Mouse (Mus musculus) midbrain, embryonic 11.5 days (tissue): ENCODE data around the gene Mfsd12. TPM values are rescaled to one million over a fixed set of nuclear protein-coding genes. Genes with fewer than 3 reads are reported as not detected.

Source experiments
- ATAC-seq: fragments of 200-750 bp; cut with Nextera tagmentation; 2 replicates; pipeline ENCODE4 v1.8.0; 2017; ENCODE audit warnings: moderate TSS enrichment, moderate library complexity; ENCODE audit not compliant: low FRiP score
- DNase-seq: peaks from one replicate; pipeline ENCODE4 v3.0.0; 2015; ENCODE audit warnings: low spot score; ENCODE audit errors: missing footprints
- H3K27ac ChIP-seq: fragments of 300-500 bp; sonication (generic); 2 replicates; pipeline ENCODE4 v1.5.1; 2014; ENCODE audit warnings: low read depth, low read length
- H3K27me3 ChIP-seq: fragments of 300-500 bp; sonication (generic); 2 replicates; pipeline ENCODE4 v1.6.1; 2014; ENCODE audit warnings: mild to moderate bottlenecking, low read length, moderate library complexity, mixed read lengths; ENCODE audit not compliant: control insufficient read depth, insufficient read depth
- H3K36me3 ChIP-seq: fragments of 300-500 bp; sonication (generic); 2 replicates; pipeline ENCODE4 v1.6.1; 2014; ENCODE audit warnings: mild to moderate bottlenecking, low read length, moderate library complexity, mixed read lengths; ENCODE audit not compliant: control insufficient read depth, insufficient read depth
- H3K4me1 ChIP-seq: fragments of 300-500 bp; sonication (generic); 2 replicates; pipeline ENCODE4 v1.6.1; 2014; ENCODE audit warnings: low read length; ENCODE audit not compliant: control insufficient read depth, insufficient read depth
- H3K4me2 ChIP-seq: fragments of 300-500 bp; sonication (generic); 2 replicates; pipeline ENCODE4 v1.6.1; 2014; ENCODE audit warnings: mild to moderate bottlenecking, moderate library complexity
- H3K4me3 ChIP-seq: fragments of 300-500 bp; sonication (generic); 2 replicates; pipeline ENCODE4 v1.5.1; 2014; ENCODE audit warnings: low read depth, low read length
- H3K9ac ChIP-seq: fragments of 300-500 bp; sonication (generic); 2 replicates; pipeline ENCODE4 v1.6.1; 2014; ENCODE audit warnings: low read length
- H3K9me3 ChIP-seq: fragments of 300-500 bp; sonication (generic); 2 replicates; pipeline ENCODE4 v1.6.1; 2016; ENCODE audit warnings: low read length; ENCODE audit not compliant: control insufficient read depth
- WGBS: fragments of 180-500 bp; shearing (Covaris S2); extraction: QIAGEN DNeasy Blood & Tissue Kit; methylation state at CpG from one replicate; pipeline ENCODE4 v1.1.7; 2014; 5-methylcytosine and 5-hydroxymethylcytosine counted together
- polyA plus RNA-seq: library from polyadenylated mRNA; unstranded; fragments of >200 nt; fragmentation: Nextera tagmentation; extraction: Ambion mirVana; gene quantifications from 2 replicates; pipeline ENCODE4 v1.2.1, GENCODE M21; 2014

Gene Mfsd12
- polyA plus RNA-seq, 1 experiment from 2014 or later = 4.4 TPM

GRCm38 (mm10) chr10:81389801-81390677, 32.7 kb downstream of the Mfsd12 start:
- no peaks in the 10 kb centered on the region for H3K27me3 ChIP-seq
- no peak overlapping the region for H3K4me2 ChIP-seq
- H3K9me3 ChIP-seq = no peaks in the 10 kb centered on the region
- 56% methylated on average over 23 of the region's 23 CpGs for WGBS
- H3K27ac ChIP-seq = no peak overlapping the region
- no peak overlapping the region for H3K4me3 ChIP-seq
- peaks cover 16% of the 10 kb centered on the region for H3K36me3 ChIP-seq
- H3K4me1 ChIP-seq = peaks cover 17% of the 10 kb centered on the region
- peak overlapping the region; percentile 28; the same call in 1 of the 2 replicates for H3K9ac ChIP-seq
- peak; percentile 60 for ATAC-seq
- DNase-seq = peak; percentile 97

- H3K9me3 ChIP-seq = no peaks in the 10 kb centered on the region
- H3K4me3 ChIP-seq = no peak overlapping the region
- no peak overlapping the region for H3K4me2 ChIP-seq
- H3K27me3 ChIP-seq = no peaks in the 10 kb centered on the region
- ATAC-seq = no peak
- no peak for DNase-seq
- WGBS = 88% methylated on average over 13 of the region's 13 CpGs
- H3K27ac ChIP-seq = no peak overlapping the region
- peaks cover 11% of the 10 kb centered on the region for H3K4me1 ChIP-seq
- no peak overlapping the region for H3K9ac ChIP-seq
- H3K36me3 ChIP-seq = peaks cover 16% of the 10 kb centered on the region
Measured at GRCm38 (mm10) chr10:81390678-81390965, 33.3 kb downstream of the Mfsd12 start.

GRCm38 (mm10) chr10:81392270-81392669, 35.0 kb downstream of the Mfsd12 start:
- ATAC-seq = no peak
- no peak overlapping the region for H3K27ac ChIP-seq
- H3K4me2 ChIP-seq = no peak overlapping the region
- no peaks in the 10 kb centered on the region for H3K9me3 ChIP-seq
- no peak for DNase-seq
- WGBS = 85% methylated on average over 6 of the region's 6 CpGs
- peaks cover 9% of the 10 kb centered on the region for H3K36me3 ChIP-seq
- H3K9ac ChIP-seq = no peak overlapping the region
- no peaks in the 10 kb centered on the region for H3K27me3 ChIP-seq
- no peak overlapping the region for H3K4me3 ChIP-seq
- H3K4me1 ChIP-seq = peaks cover 16% of the 10 kb centered on the region

GRCm38 (mm10) chr10:81392781-81393185, 35.5 kb downstream of the Mfsd12 start, which contains the start of gene Smim24:
Gene Smim24, plus strand, starts transcription at chr10:81393051.
- 67% methylated on average over 14 of the region's 14 CpGs for WGBS
- H3K27ac ChIP-seq = no peak within 1 kb of the TSS
- DNase-seq (no peak), ATAC-seq (no peak)
- H3K9ac ChIP-seq = peak within 1 kb of the TSS; percentile 43
- H3K27me3 ChIP-seq = no peaks in the 10 kb centered on the region
- no peaks in the 10 kb centered on the region for H3K9me3 ChIP-seq
- peak within 1 kb of the TSS; percentile 32 for H3K4me2 ChIP-seq
- peaks cover 4% of the 10 kb centered on the region for H3K36me3 ChIP-seq
- no peak within 1 kb of the TSS for H3K4me3 ChIP-seq
- H3K4me1 ChIP-seq = peaks cover 16% of the 10 kb centered on the region

GRCm38 (mm10) chr10:81393456-81394063, 36.3 kb downstream of the Mfsd12 start:
- H3K36me3 ChIP-seq = no peaks in the 10 kb centered on the region
- 6% methylated on average over 19 of the region's 19 CpGs for WGBS
- H3K27ac ChIP-seq = no peak overlapping the region
- H3K9me3 ChIP-seq = no peaks in the 10 kb centered on the region
- peak overlapping the region; percentile 43 for H3K9ac ChIP-seq
- no peak overlapping the region for H3K4me3 ChIP-seq
- peaks cover 16% of the 10 kb centered on the region for H3K4me1 ChIP-seq
- DNase-seq (no peak), ATAC-seq (no peak)
- peak overlapping the region; percentile 32 for H3K4me2 ChIP-seq
- no peaks in the 10 kb centered on the region for H3K27me3 ChIP-seq

- peak; percentile 45; the same call in 1 of the 2 replicates for ATAC-seq
- H3K4me2 ChIP-seq = no peak overlapping the region
Measured at GRCm38 (mm10) chr10:81395127-81395526, 37.8 kb downstream of the Mfsd12 start.

GRCm38 (mm10) chr10:81395865-81396264, 38.6 kb downstream of the Mfsd12 start:
- Histone ChIP-seq H3K9me3 (no peaks in the 10 kb centered on the region), H3K27ac (no peak overlapping the region), H3K4me3 (no peak overlapping the region), H3K4me1 (peaks cover 20% of the 10 kb centered on the region), H3K36me3 (0 out of 2 replicates have a peak, but pooled peaks cover 2% of the 10 kb centered on the region), H3K4me2 (no peak overlapping the region), H3K27me3 (peaks cover 6% of the 10 kb centered on the region; the same call in 1 of the 2 replicates), H3K9ac (no peak overlapping the region)
- no peak for ATAC-seq
- peak; percentile 81 for DNase-seq
- WGBS = 83% methylated on average over 4 of the region's 4 CpGs

More at GRCm38 (mm10) chr10:81395127-81395526, 37.8 kb downstream of the Mfsd12 start:
- peak; percentile 98 for DNase-seq
- Histone ChIP-seq H3K4me3 (no peak overlapping the region), H3K4me1 (peaks cover 17% of the 10 kb centered on the region), H3K9me3 (no peaks in the 10 kb centered on the region), H3K36me3 (0 out of 2 replicates have a peak, but pooled peaks cover 2% of the 10 kb centered on the region), H3K9ac (0 out of 2 replicates have a peak overlapping the region, but pooled peaks have one; percentile 9), H3K27ac (no peak overlapping the region), H3K27me3 (no peaks in the 10 kb centered on the region)
- WGBS = 19% methylated on average over 5 of the region's 5 CpGs

DNA sequence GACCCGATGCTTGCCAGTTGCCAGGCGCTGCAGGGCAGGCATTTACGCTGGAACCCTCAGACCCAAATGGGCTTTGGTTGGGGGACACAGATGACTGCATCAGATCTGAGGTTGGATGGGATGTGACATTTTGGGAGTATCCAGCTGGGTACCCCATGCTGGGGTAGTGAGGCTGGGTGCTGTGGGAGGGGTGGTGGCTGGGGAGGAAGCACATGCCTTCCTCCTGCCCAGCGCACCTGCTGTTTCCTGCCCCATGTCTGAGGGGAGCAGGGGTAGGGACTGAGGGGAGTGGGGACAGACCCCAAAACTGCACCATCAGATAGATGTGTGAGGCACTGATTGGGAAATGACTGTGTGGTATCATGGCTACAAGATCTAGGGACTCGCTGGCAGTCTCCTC, 39.5 kb downstream of the Mfsd12 start:
- H3K4me2 ChIP-seq = no peak overlapping the region
- no peak overlapping the region for H3K27ac ChIP-seq
- H3K36me3 ChIP-seq = 0 out of 2 replicates have a peak, but pooled peaks cover 2% of the 10 kb centered on the region
- no peak for ATAC-seq
- DNase-seq = no peak
- peaks cover 27% of the 10 kb centered on the region for H3K4me1 ChIP-seq
- H3K27me3 ChIP-seq = peaks cover 6% of the 10 kb centered on the region; the same call in 1 of the 2 replicates
- no peaks in the 10 kb centered on the region for H3K9me3 ChIP-seq
- WGBS = 60% methylated on average over 5 of the region's 5 CpGs
- H3K9ac ChIP-seq = no peak overlapping the region
- no peak overlapping the region for H3K4me3 ChIP-seq

- Histone ChIP-seq H3K27me3 (peaks cover 10% of the 10 kb centered on the region), H3K4me2 (no peak overlapping the region), H3K4me3 (no peak overlapping the region), H3K9ac (no peak overlapping the region), H3K9me3 (no peaks in the 10 kb centered on the region), H3K27ac (no peak overlapping the region), H3K4me1 (peaks cover 42% of the 10 kb centered on the region), H3K36me3 (0 out of 2 replicates have a peak, but pooled peaks cover 2% of the 10 kb centered on the region)
- ATAC-seq = no peak
- no peak for DNase-seq
- 72% methylated on average over 5 of the region's 5 CpGs for WGBS
Measured at GRCm38 (mm10) chr10:81399296-81399695, 42.0 kb downstream of the Mfsd12 start.
